Mouse (Mus musculus): ENCODE results near the gene Rpl37a. TPM values are rescaled to one million over a fixed set of nuclear protein-coding genes. Genes with fewer than 3 reads are reported as not detected.

Gene Rpl37a
- 1,480 and 1,497 TPM in 2 replicates for polyA plus RNA-seq (2016; fragmentation: Nextera tagmentation; extraction: Ambion mirVana)

- peak; percentile 81 for ATAC-seq
- 2% methylated on average over 68 of the region's 68 CpGs for WGBS (ENCODE audit: insufficient replicate concordance)
- no peaks in the 10 kb centered on the region for H3K27me3 ChIP-seq (replicated peaks)
- H3K4me1 ChIP-seq: peaks cover 28% of the 10 kb centered on the region
- no peaks in the 10 kb centered on the region for H3K9me3 ChIP-seq (replicated peaks)
- H3K4me3 ChIP-seq: peak within 1 kb of the TSS; percentile 81
- peak within 1 kb of the TSS; percentile 72 for H3K4me2 ChIP-seq
- peak within 1 kb of the TSS; percentile 89 for H3K27ac ChIP-seq
- H3K36me3 ChIP-seq: peaks cover 41% of the 10 kb centered on the region
- peak within 1 kb of the TSS; percentile 87 for H3K9ac ChIP-seq
Observed at GRCm38 (mm10) chr1:72710753-72711653, at the start of gene Rpl37a. Gene Rpl37a (plus strand): TSS chr1:72711290.

GRCm38 (mm10) chr1:72673070-72673469 lies 38.0 kb upstream of the Rpl37a start:
- 70% methylated on average over 3 of the region's 3 CpGs for WGBS (ENCODE audit: insufficient replicate concordance)
- H3K9ac ChIP-seq: no peak overlapping the region
- H3K4me1 ChIP-seq: no peaks in the 10 kb centered on the region
- H3K27me3 ChIP-seq (replicated peaks): no peaks in the 10 kb centered on the region
- H3K4me2 ChIP-seq: no peak overlapping the region
- H3K9me3 ChIP-seq (replicated peaks): no peaks in the 10 kb centered on the region
- no peak overlapping the region for H3K4me3 ChIP-seq
- ATAC-seq: no peak
- H3K36me3 ChIP-seq: no peaks in the 10 kb centered on the region
- H3K27ac ChIP-seq: no peak overlapping the region

DNA sequence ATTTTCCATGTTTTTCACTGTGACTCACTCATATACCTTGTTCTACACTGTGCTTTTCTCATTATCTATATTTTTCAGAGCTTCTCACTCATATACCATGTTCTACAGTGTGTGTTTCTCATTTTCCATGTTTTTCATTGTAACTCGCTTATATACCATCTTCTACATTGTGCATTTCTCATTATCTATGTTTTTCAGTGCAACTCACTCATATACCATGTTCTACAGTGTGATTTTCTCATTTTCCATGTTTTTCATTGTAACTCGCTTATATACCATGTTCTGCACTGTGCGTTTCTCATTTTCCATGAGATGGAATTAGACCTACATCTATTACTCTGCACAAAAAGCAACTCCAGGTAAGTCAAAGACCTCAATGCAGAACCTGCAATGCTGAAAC lies 14.8 kb upstream of the Rpl37a start:
- 39% methylated on average over 3 of the region's 3 CpGs for WGBS (ENCODE audit: insufficient replicate concordance)
- Histone ChIP-seq H3K4me1 (no peaks in the 10 kb centered on the region), H3K9me3 (replicated peaks) (no peaks in the 10 kb centered on the region), H3K4me2 (no peak overlapping the region), H3K4me3 (no peak overlapping the region), H3K36me3 (no peaks in the 10 kb centered on the region), H3K27me3 (replicated peaks) (no peaks in the 10 kb centered on the region), H3K27ac (no peak overlapping the region), H3K9ac (no peak overlapping the region)
- ATAC-seq: no peak

GRCm38 (mm10) chr1:72698651-72699050 lies 12.4 kb upstream of the Rpl37a start:
- H3K36me3 ChIP-seq: no peaks in the 10 kb centered on the region
- no peaks in the 10 kb centered on the region for H3K9me3 ChIP-seq (replicated peaks)
- H3K27me3 ChIP-seq (replicated peaks): no peaks in the 10 kb centered on the region
- no peak overlapping the region for H3K9ac ChIP-seq
- no peaks in the 10 kb centered on the region for H3K4me1 ChIP-seq
- H3K4me2 ChIP-seq: no peak overlapping the region
- H3K4me3 ChIP-seq: no peak overlapping the region
- no peak for ATAC-seq
- WGBS (ENCODE audit: insufficient replicate concordance): 68% methylated on average over 4 of the region's 4 CpGs
- no peak overlapping the region for H3K27ac ChIP-seq

GRCm38 (mm10) chr1:72700479-72700878 lies 10.6 kb upstream of the Rpl37a start, which contains the start of gene Ankar:
Gene Ankar (minus strand): TSS chr1:72700579.
- Histone ChIP-seq H3K4me3 (no peak within 1 kb of the TSS), H3K36me3 (no peaks in the 10 kb centered on the region), H3K9me3 (replicated peaks) (no peaks in the 10 kb centered on the region), H3K4me1 (no peaks in the 10 kb centered on the region), H3K27me3 (replicated peaks) (no peaks in the 10 kb centered on the region), H3K4me2 (no peak within 1 kb of the TSS), H3K9ac (no peak within 1 kb of the TSS), H3K27ac (no peak within 1 kb of the TSS)
- no peak for ATAC-seq
- WGBS (ENCODE audit: insufficient replicate concordance): 70% methylated on average over 11 of the region's 11 CpGs

DNA sequence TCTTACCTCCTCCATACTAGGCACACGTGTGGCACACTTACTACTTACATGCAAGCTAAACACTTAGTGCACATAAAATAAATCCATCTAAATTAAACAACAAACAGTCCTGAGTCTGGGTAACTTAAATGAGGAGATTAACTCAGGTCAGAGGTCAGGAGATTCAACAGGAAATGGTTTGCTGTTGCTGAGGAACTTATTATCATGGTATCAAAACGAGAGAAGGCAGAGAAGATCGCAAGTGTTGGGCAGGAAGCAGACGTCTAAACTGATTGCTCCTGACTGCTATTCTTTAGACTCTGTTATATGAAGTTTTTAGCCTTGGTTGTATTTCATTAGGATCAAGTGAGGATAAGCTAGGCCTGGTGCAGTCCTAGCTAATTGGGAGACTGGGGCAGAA lies 3.6 kb upstream of the Rpl37a start:
- 22% methylated on average over 4 of the region's 4 CpGs for WGBS (ENCODE audit: insufficient replicate concordance)

GRCm38 (mm10) chr1:72711684-72712083 lies 594 bp downstream of the Rpl37a start:
- H3K4me1 ChIP-seq: peaks cover 28% of the 10 kb centered on the region
- no peaks in the 10 kb centered on the region for H3K27me3 ChIP-seq (replicated peaks)
- H3K36me3 ChIP-seq: peaks cover 46% of the 10 kb centered on the region
- H3K9me3 ChIP-seq (replicated peaks): no peaks in the 10 kb centered on the region
- peak overlapping the region; percentile 81 for H3K4me3 ChIP-seq
- peak overlapping the region; percentile 72 for H3K4me2 ChIP-seq
- ATAC-seq: peak; percentile 13
- under 1% methylated on average over 17 of the region's 17 CpGs for WGBS (ENCODE audit: insufficient replicate concordance)
- H3K9ac ChIP-seq: peak overlapping the region; percentile 87
- peak overlapping the region; percentile 89 for H3K27ac ChIP-seq

More for the DNA sequence above, 3.6 kb upstream of the Rpl37a start:
- Histone ChIP-seq H3K9ac (no peak overlapping the region), H3K4me1 (peaks cover 14% of the 10 kb centered on the region), H3K36me3 (peaks cover 6% of the 10 kb centered on the region), H3K4me2 (no peak overlapping the region), H3K27me3 (replicated peaks) (no peaks in the 10 kb centered on the region), H3K4me3 (no peak overlapping the region), H3K9me3 (replicated peaks) (no peaks in the 10 kb centered on the region), H3K27ac (no peak overlapping the region)
- ATAC-seq: no peak

GRCm38 (mm10) chr1:72714547-72714946 lies 3.5 kb downstream of the Rpl37a start:
- H3K9me3 ChIP-seq (replicated peaks): no peaks in the 10 kb centered on the region
- no peak overlapping the region for H3K4me3 ChIP-seq
- H3K27ac ChIP-seq: no peak overlapping the region
- H3K4me2 ChIP-seq: no peak overlapping the region
- no peak overlapping the region for H3K9ac ChIP-seq
- peaks cover 53% of the 10 kb centered on the region for H3K36me3 ChIP-seq
- ATAC-seq: no peak
- no peaks in the 10 kb centered on the region for H3K27me3 ChIP-seq (replicated peaks)
- H3K4me1 ChIP-seq: peaks cover 28% of the 10 kb centered on the region
- 65% methylated on average over 4 of the region's 4 CpGs for WGBS (ENCODE audit: insufficient replicate concordance)

DNA sequence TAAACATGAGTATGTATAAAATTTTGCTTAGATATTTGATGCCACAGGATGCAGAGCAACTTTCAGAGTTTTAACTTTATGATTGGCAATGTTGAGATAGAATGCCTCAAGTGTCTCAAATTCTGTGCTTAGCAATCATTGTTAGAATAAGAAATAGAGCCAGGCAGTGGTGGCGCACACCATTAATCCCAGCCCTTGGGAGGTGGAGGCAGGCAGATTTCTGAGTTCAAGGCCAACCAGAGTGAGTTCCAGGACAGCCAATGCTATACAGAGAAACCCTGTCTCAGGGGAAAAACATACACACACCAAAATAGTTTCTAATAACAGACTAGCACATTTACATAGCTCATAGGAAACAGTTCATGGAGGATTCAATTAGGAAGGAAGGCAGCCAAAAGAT lies 4.0 kb downstream of the Rpl37a start:
- no peak for ATAC-seq
- H3K27ac ChIP-seq: no peak overlapping the region
- H3K27me3 ChIP-seq (replicated peaks): no peaks in the 10 kb centered on the region
- no peak overlapping the region for H3K4me3 ChIP-seq
- peaks cover 56% of the 10 kb centered on the region for H3K36me3 ChIP-seq
- peaks cover 26% of the 10 kb centered on the region for H3K4me1 ChIP-seq
- WGBS (ENCODE audit: insufficient replicate concordance): 88% methylated on average over 1 of the region's 1 CpGs
- no peaks in the 10 kb centered on the region for H3K9me3 ChIP-seq (replicated peaks)
- H3K4me2 ChIP-seq: no peak overlapping the region
- H3K9ac ChIP-seq: no peak overlapping the region

DNA sequence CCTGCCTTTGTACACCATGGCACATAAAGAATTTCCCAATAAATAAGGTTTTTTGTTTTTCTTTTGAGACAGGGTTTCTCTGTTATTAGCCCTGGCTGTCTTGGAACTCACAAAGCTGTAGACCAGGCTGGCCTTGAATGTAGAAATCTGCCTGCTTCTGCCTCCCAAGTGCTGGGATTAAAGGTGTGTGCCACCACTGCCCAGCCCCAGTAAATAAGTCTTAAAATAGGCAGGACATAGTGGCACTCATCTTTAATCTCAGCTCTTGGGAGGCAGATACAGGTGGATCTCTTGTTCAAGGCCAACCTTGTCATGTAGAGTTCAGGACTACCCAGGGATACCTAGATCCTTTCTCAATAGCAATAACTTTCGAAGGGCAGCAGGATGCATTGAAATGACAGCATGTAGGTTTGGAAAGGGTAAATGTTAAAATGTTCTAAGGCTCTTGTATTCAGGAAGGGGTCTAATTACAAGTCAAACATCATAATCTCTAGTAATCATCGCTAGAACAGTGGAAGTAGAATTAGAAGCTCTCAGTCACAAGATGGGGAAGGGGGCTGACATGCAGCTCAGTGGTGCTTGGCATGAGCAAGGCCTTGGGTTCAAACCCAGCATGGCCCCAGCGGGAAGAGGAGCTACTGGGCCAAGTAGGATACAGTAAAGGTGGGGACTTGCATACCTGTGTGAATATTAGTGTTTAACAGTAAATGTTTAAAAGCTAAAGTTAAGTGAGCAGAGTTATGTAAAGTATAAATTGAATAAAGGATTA lies 4.7 kb downstream of the Rpl37a start:
- Histone ChIP-seq H3K4me3 (no peak overlapping the region), H3K4me2 (no peak overlapping the region), H3K4me1 (peaks cover 23% of the 10 kb centered on the region), H3K9me3 (replicated peaks) (no peaks in the 10 kb centered on the region), H3K9ac (no peak overlapping the region), H3K36me3 (peaks cover 62% of the 10 kb centered on the region), H3K27me3 (replicated peaks) (no peaks in the 10 kb centered on the region), H3K27ac (0 out of 2 replicates have a peak overlapping the region, but pooled peaks have one; percentile 69)
- ATAC-seq: no peak
- WGBS (ENCODE audit: insufficient replicate concordance): 64% methylated on average over 3 of the region's 3 CpGs

- Histone ChIP-seq H3K27ac (peak overlapping the region; percentile 69), H3K9ac (no peak overlapping the region; the same call in 1 of the 2 replicates), H3K4me3 (no peak overlapping the region), H3K36me3 (peaks cover 65% of the 10 kb centered on the region), H3K4me1 (peaks cover 23% of the 10 kb centered on the region), H3K4me2 (no peak overlapping the region), H3K27me3 (replicated peaks) (no peaks in the 10 kb centered on the region), H3K9me3 (replicated peaks) (no peaks in the 10 kb centered on the region)
- ATAC-seq: no peak
- WGBS (ENCODE audit: insufficient replicate concordance): 51% methylated on average over 2 of the region's 2 CpGs
Observed at GRCm38 (mm10) chr1:72716421-72716820, 5.3 kb downstream of the Rpl37a start.

DNA sequence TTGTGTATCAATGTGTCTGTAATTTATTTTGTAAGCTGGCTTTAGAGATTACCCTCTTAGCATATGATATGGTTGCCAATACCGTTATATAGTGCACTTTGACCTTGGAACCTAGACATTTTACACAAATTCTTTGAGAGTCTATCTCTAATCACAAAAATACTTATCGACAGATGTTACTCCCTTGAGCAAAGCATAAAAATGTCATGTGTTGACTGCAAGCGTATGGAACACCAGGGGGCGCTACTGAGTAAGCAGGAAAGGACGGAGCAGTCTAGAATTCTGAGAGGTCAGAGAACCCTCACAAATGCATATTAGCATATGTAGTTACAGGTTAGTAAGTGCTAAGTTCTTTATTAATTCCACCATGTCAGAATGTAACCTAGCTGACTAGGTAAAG lies 5.8 kb downstream of the Rpl37a start:
- ATAC-seq: peak; percentile 31; the same call in 1 of the 2 replicates
- Histone ChIP-seq H3K4me3 (no peak overlapping the region), H3K9ac (no peak overlapping the region), H3K4me2 (no peak overlapping the region), H3K36me3 (peaks cover 65% of the 10 kb centered on the region), H3K27ac (no peak overlapping the region), H3K27me3 (replicated peaks) (no peaks in the 10 kb centered on the region), H3K9me3 (replicated peaks) (no peaks in the 10 kb centered on the region), H3K4me1 (peaks cover 23% of the 10 kb centered on the region)
- 7% methylated on average over 5 of the region's 5 CpGs for WGBS (ENCODE audit: insufficient replicate concordance)

All from liver, embryonic 12.5 days (tissue).